Mouse (Mus musculus) T-helper 2 cell (primary cell): ENCODE data around the gene Pax7.

ENCODE experiments used
- in situ Hi-C: fragments of 300-600 bp; cut with MboI, MseI; formaldehyde crosslinking; loops from one replicate; pipeline ENCODE4 v1.15.1; 2025; ENCODE audit warnings: high pct_unique_total_duplicates

The Pax7 gene

GRCm38 (mm10) chr4:139689627-139690269 is 143.6 kb downstream of the Pax7 start:
- in situ Hi-C loops, result no loop called here

GRCm38 (mm10) chr4:139688058-139688457 is 145.3 kb downstream of the Pax7 start:
- in situ Hi-C loops, result no loop called here
